Mouse (Mus musculus): ENCODE results near the gene a. TPM values are rescaled to one million over a fixed set of nuclear protein-coding genes. Genes with fewer than 3 reads are reported as not detected.
A peak's percentile ranks its signal among the peaks of the same experiment; 100 is the strongest.
"Not testable (repeated sequence)": the region's sequence is repeated elsewhere in the genome, so short reads cannot be mapped to it uniquely, and the experiment has no call there.

a gene
- polyA plus RNA-seq, 1 experiment = not detected

GRCm38 (mm10) chr2:154992083-154992482, 200.9 kb downstream of the a start:
- Histone ChIP-seq H3K4me3 (replicated peaks; ENCODE audit: extremely low read depth, low read depth, low read length) (no peak overlapping the region), H3K4me1 (ENCODE audit: control insufficient read depth, insufficient read depth, low read length) (no peaks in the 10 kb centered on the region)
- TF ChIP-seq CTCF (IDR thresholded peaks at IDR 0.05; ENCODE audit: insufficient read depth, low read length) = no peak
- no peak for DNase-seq
- WGBS = 75% methylated on average over 5 of the region's 5 CpGs

DNA sequence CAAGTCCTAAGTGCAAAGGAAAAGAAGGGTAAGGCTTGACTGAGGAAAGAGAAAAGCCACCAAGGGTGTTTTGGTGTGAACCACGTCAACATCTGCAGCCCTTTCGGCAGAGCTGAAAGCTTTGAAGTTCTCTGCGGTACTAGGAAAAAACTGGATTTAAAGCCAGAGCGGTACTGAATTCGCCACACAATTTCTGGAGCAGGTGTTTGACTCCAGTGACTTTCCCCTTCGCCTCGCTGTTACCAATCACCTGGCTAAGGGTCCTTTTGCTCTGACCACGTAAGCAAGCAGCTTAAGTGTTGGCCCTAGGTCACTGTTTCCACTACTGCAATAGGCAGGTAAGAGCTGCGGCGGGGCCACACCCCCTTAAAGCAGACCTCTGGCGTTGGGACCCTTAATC, 214.3 kb downstream of the a start:
- TF ChIP-seq POLR2A (IDR thresholded peaks at IDR 0.05; ENCODE audit: borderline replicate concordance, extremely low read depth, low read depth, low read length) = no peak
- TF ChIP-seq CTCF (IDR thresholded peaks at IDR 0.05; ENCODE audit: insufficient read depth, low read length) = no peak
- H3K4me1 ChIP-seq (ENCODE audit: control insufficient read depth, insufficient read depth, low read length) = no peaks in the 10 kb centered on the region
- no peak overlapping the region for H3K4me3 ChIP-seq (replicated peaks; ENCODE audit: extremely low read depth, low read depth, low read length)
- WGBS = 82% methylated on average over 11 of the region's 11 CpGs
- DNase-seq = no peak

- 45% methylated on average over 3 of the region's 3 CpGs for WGBS
- no peaks in the 10 kb centered on the region for H3K4me1 ChIP-seq (ENCODE audit: control insufficient read depth, insufficient read depth, low read length)
- no peak for DNase-seq
- no peak for TF ChIP-seq POLR2A (IDR thresholded peaks at IDR 0.05; ENCODE audit: borderline replicate concordance, extremely low read depth, low read depth, low read length)
- TF ChIP-seq CTCF (IDR thresholded peaks at IDR 0.05; ENCODE audit: insufficient read depth, low read length) = no peak
- H3K4me3 ChIP-seq (replicated peaks; ENCODE audit: extremely low read depth, low read depth, low read length) = no peak overlapping the region
These were observed 220.0 kb downstream of the a start for GRCm38 (mm10) chr2:155011086-155011656.

- Histone ChIP-seq H3K4me1 (ENCODE audit: control insufficient read depth, insufficient read depth, low read length) (no peaks in the 10 kb centered on the region), H3K4me3 (replicated peaks; ENCODE audit: extremely low read depth, low read depth, low read length) (no peak overlapping the region)
- TF ChIP-seq POLR2A (IDR thresholded peaks at IDR 0.05; ENCODE audit: borderline replicate concordance, extremely low read depth, low read depth, low read length) (no peak), CTCF (IDR thresholded peaks at IDR 0.05; ENCODE audit: insufficient read depth, low read length) (no peak)
- WGBS = 90% methylated on average over 6 of the region's 6 CpGs
- no peak for DNase-seq
These were observed 221.8 kb downstream of the a start for GRCm38 (mm10) chr2:155012991-155013390.

GRCm38 (mm10) chr2:155016751-155017150, 225.5 kb downstream of the a start:
- WGBS = 34% methylated on average over 6 of the region's 9 CpGs
- H3K4me1 ChIP-seq (ENCODE audit: control insufficient read depth, insufficient read depth, low read length); DNase-seq: not testable (repeated sequence)

DNA sequence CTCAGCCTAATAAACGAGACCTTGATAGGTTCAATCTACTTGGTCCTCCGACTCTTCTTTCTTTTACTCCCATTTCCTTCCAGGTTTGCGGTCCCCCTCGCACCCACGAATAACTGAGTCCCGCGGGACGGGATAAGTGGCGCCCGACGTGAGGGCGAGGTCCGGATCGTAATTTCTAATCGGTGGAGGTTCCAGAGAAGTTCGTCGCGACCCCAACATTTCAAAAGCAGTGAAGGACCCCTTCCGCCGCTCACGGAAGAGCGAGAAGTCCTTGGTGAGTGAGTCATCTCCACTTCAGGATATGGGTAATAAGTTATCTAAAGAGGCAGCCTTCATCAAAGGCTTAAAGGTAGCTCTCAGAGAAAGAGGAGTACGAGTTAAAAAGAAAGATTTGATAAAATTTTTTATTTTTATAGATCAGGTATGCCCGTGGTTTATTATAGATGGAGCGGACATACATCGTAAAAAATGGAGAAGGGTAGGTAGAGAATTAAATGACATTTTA, 227.1 kb downstream of the a start, which contains the start of gene Gm14226:
TSS of gene Gm14226 (plus strand) at position 16 of the 505 bp plus-strand sequence.
- 4% methylated on average over 24 of the region's 26 CpGs for WGBS
- H3K4me1 ChIP-seq (ENCODE audit: control insufficient read depth, insufficient read depth, low read length); DNase-seq: not testable (repeated sequence)
- peak within 1 kb of the TSS; percentile 84 for H3K4me3 ChIP-seq (replicated peaks; ENCODE audit: extremely low read depth, low read depth, low read length)

More at GRCm38 (mm10) chr2:155016751-155017150, 225.5 kb downstream of the a start:
- H3K4me3 ChIP-seq (replicated peaks; ENCODE audit: extremely low read depth, low read depth, low read length) = not testable (repeated sequence)

DNA sequence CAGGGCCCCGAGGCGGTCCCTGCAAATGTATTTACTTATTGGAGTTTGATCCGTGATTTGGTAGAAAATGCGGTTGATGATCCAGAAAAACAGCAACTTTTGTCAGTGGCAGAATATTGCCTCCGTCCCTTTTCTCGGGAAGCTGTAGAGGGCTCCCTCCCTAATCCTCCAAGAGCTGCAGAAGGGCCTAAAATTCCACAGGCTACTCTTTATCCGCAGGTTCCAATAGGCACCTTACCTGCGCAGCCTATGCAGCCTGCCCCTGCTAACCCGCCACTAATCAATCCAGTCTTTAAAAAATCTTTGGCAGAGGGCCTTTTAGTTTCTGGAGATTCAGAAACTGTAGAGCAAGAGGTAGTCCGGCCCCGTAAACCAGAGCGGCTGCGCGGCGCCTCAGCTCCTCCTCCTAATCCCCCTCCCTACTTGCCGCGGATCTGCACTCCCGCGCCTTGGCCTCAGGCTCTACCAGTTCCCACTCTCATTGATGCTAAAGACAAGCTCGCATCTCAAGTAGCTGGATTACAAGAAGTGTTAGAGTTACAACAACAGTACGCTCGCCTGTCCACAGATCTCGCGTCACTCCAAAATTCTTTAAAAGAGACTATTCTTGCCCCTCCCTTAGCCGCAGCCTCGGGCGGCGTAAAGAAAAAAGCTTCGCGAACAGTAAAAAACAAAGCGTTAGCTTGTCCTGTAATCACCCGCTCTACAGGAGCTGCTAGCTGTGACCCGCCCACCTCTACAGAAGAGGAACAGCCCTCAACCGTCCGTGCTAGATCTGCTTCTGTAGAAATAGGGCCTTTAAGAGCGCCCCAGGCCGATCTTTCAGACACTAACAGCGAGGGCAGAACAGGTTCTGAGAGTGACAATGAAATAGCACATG, 227.8 kb downstream of the a start:
- peak overlapping the region; percentile 84 for H3K4me3 ChIP-seq (replicated peaks; ENCODE audit: extremely low read depth, low read depth, low read length)
- H3K4me1 ChIP-seq (ENCODE audit: control insufficient read depth, insufficient read depth, low read length) = no peaks in the 10 kb centered on the region
- WGBS = under 1% methylated on average over 38 of the region's 38 CpGs
- TF ChIP-seq POLR2A (IDR thresholded peaks at IDR 0.05; ENCODE audit: borderline replicate concordance, extremely low read depth, low read depth, low read length) (peak; percentile 35; the same call in 1 of the 2 replicates), CTCF (IDR thresholded peaks at IDR 0.05; ENCODE audit: insufficient read depth, low read length) (no peak)
- DNase-seq = peak; percentile 51

GRCm38 (mm10) chr2:155019673-155020072, 228.5 kb downstream of the a start:
- peak; percentile 90 for DNase-seq
- Histone ChIP-seq H3K4me3 (replicated peaks; ENCODE audit: extremely low read depth, low read depth, low read length) (peak overlapping the region; percentile 84), H3K4me1 (ENCODE audit: control insufficient read depth, insufficient read depth, low read length) (no peaks in the 10 kb centered on the region)
- under 1% methylated on average over 22 of the region's 22 CpGs for WGBS
- peak; percentile 58 for TF ChIP-seq CTCF (IDR thresholded peaks at IDR 0.05; ENCODE audit: insufficient read depth, low read length)
- no peak for TF ChIP-seq POLR2A (IDR thresholded peaks at IDR 0.05; ENCODE audit: borderline replicate concordance, extremely low read depth, low read depth, low read length)

DNA sequence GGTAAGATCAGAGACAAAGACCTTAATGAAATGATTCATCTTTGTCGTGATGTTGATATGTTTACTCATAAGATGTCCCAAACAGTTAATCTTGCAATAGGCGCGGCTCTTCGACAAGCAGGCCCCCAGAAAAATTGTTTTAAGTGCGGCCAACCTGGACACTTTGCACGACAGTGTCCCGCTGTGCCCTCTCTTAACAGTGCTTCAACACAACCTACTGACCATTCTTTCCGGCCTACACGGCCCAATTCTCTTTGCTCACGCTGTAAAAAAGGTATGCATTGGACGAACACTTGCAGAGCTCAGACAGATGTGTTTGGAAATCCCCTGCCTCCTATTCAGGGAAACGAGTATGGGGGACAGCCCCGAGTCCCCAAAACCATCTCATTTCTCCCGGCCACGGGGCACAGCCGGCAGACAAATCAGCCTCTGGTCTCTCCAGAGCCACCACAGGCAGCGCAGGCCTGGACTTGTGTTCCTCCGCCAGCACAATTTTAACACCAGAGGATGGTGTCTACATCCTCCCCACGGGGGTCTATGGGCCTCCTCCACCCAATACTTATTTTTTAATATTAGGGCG, 229.1 kb downstream of the a start:
- DNase-seq; H3K4me1 ChIP-seq (ENCODE audit: control insufficient read depth, insufficient read depth, low read length); H3K4me3 ChIP-seq (replicated peaks; ENCODE audit: extremely low read depth, low read depth, low read length): not testable (repeated sequence)
- WGBS = 62% methylated on average over 20 of the region's 20 CpGs

DNA sequence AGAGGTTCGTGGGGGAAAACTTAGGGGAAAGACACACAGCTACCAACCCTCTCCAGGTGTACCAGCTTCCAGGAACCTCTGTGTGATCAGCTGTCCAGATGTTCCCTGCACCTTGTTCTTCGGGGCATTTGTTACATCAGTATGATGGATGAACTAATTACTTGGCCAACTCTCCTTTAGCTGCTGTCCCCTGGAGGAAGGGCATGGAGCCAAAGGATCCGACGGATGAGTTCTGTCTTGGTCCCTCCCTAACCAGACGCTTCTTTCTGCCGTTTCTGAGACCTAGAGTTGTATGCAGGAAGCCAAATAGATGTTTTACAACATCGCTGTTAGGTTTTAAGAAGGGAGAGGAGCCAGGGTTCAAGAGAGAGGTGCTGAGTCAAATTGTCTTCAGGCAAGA, 239.6 kb downstream of the a start:
- Histone ChIP-seq H3K4me3 (replicated peaks; ENCODE audit: extremely low read depth, low read depth, low read length) (no peak overlapping the region), H3K4me1 (ENCODE audit: control insufficient read depth, insufficient read depth, low read length) (0 out of 2 replicates have a peak, but pooled peaks cover 4% of the 10 kb centered on the region)
- DNase-seq = no peak
- no peak for TF ChIP-seq CTCF (IDR thresholded peaks at IDR 0.05; ENCODE audit: insufficient read depth, low read length)
- TF ChIP-seq POLR2A (IDR thresholded peaks at IDR 0.05; ENCODE audit: borderline replicate concordance, extremely low read depth, low read depth, low read length) = no peak
- WGBS = 63% methylated on average over 7 of the region's 7 CpGs
